Mouse (Mus musculus): ENCODE data around the gene Alkbh4.

Alkbh4 gene

DNA sequence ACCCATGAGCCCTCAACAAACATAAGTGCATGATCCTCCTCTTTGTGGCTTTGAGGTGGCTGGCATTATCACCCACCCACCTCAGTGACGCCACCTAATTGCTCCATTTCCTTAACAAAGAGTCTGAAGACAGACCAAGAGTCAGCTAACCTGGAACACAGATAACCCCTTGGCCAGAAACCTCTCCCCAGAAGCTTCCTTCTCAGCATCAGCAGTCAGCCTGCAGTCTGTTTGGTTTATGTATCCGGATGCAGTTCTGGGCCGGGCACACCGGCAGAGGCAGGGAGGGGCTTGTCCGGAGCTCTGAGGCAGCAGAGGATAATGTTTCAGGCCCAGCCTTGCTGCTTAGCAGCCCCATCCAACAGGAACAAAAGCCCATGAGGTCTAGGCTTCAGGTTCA, 43.6 kb downstream of the Alkbh4 start:
- no peak for DNase-seq (ENCODE audit: extremely low spot score, low read depth, low spot score)

DNA sequence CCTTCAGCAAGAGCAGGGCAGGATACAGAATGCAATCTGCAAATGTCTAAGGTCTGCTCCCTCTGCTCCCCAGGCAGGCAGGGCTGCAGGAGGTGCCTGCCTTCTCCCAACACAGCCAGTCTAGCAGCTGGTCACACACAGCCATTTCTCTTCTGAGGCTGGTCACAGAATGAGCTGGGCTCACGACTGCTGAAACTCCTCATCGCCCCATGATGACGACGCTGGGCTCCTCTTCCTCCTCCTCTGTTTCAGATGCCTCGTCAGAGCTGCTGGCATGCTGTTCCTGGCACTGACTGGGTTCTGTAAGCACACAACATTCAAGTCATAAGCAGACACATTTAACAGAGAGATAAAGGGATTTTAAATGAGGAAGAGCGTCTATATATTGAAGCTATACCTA, 45.3 kb downstream of the Alkbh4 start:
- DNase-seq (ENCODE audit: extremely low spot score, low read depth, low spot score) = no peak

DNA sequence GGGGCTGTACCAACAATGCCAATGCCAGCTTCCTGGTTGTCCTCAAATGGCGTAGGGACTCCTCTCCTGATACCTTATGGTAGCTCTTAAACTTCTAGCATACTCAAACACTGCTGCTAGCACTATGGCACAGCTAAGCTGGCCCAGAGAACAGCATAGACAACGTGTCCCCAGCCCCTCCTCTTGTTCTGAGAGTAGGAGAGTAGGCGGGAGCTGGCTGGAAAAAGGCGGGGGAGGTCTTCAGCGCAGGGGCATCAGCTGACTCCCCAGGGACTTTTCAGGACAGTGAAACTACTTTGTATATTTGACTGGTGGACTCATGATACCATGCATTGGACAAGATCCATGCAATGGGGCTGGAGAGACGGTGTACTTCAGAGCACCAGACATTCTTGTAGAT, 46.1 kb downstream of the Alkbh4 start:
- DNase-seq (ENCODE audit: extremely low spot score, low read depth, low spot score) = no peak

DNA sequence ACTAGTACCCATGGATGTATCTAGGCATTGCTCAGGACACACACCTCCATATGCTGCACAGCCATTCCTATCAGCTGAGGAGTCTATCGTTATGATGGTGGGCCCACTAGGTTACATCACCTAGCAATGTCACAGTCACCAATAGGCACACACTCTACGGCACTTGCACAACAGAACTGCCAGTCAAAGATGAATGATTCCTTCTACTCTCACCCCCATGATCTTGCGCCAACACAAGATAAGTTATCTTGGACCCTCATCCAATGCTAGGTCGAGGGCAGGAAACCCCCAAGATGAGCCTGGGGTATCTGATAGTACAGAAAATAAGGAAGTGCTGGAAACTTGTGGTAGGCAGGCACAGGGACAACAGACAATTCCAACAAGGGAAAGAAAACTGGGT, 46.9 kb downstream of the Alkbh4 start:
- DNase-seq (ENCODE audit: extremely low spot score, low read depth, low spot score) = no peak

GRCm38 (mm10) chr5:136183766-136184165, 47.8 kb downstream of the Alkbh4 start:
- DNase-seq (ENCODE audit: extremely low spot score, low read depth, low spot score) = no peak

DNA sequence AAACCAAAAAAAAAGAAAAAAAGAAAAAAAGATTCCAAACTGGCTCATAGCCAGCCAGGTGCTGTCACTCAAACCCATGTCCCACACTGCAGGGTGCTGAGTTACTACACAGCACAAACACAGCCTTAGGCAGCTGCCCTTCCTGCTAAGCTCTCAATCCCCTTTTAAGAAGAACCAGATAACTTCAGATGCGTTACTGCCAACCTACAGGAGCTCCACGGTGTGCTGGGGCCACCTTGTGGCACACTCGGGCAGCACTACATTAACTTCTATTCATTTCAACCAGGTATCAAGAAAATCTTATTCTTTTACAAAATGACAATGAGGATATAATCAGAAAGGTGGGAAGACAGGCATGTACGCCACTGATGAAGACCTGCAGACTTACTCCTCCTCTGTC, 50.8 kb downstream of the Alkbh4 start:
- no peak for DNase-seq (ENCODE audit: extremely low spot score, low read depth, low spot score)
